Mouse (Mus musculus) forebrain, embryonic 15.5 days (tissue): ENCODE data around the gene Alkbh4. TPM values are rescaled to one million over a fixed set of nuclear protein-coding genes. Genes with fewer than 3 reads are reported as not detected.

Experiments
- ATAC-seq: fragments of 200-750 bp; cut with Nextera tagmentation; replicated peaks from 2 replicates; pipeline ENCODE4 v1.8.0; 2017; ENCODE audit warnings: mild to moderate bottlenecking, moderate TSS enrichment, moderate library complexity
- H3K27ac ChIP-seq: fragments of 300-500 bp; sonication (generic); replicated peaks from 2 replicates; pipeline ENCODE4 v1.5.1; 2015; ENCODE audit warnings: mild to moderate bottlenecking, inconsistent platforms
- H3K27me3 ChIP-seq: fragments of 300-500 bp; sonication (generic); 2 replicates; pipeline ENCODE4 v1.6.1; 2015; ENCODE audit warnings: inconsistent platforms
- H3K36me3 ChIP-seq: fragments of 300-500 bp; sonication (generic); 2 replicates; pipeline ENCODE4 v1.6.1; 2015; ENCODE audit warnings: mild to moderate bottlenecking, inconsistent platforms
- H3K4me1 ChIP-seq: fragments of 300-500 bp; sonication (generic); 2 replicates; pipeline ENCODE4 v1.6.1; 2015; ENCODE audit warnings: inconsistent platforms
- H3K4me2 ChIP-seq: fragments of 300-500 bp; sonication (generic); replicated peaks from 2 replicates; pipeline ENCODE4 v1.6.1; 2015; ENCODE audit warnings: mild to moderate bottlenecking, inconsistent platforms
- H3K4me3 ChIP-seq: fragments of 300-500 bp; sonication (generic); 2 replicates; pipeline ENCODE4 v1.5.1; 2015; ENCODE audit warnings: mild to moderate bottlenecking, inconsistent platforms
- H3K9ac ChIP-seq: fragments of 300-500 bp; sonication (generic); replicated peaks from 2 replicates; pipeline ENCODE4 v1.6.1; 2015; ENCODE audit warnings: mild to moderate bottlenecking, inconsistent platforms
- H3K9me3 ChIP-seq: fragments of 300-500 bp; sonication (generic); 2 replicates; pipeline ENCODE4 v1.6.1; 2016; ENCODE audit warnings: inconsistent platforms
- WGBS: fragments of 180-500 bp; shearing (Covaris S2); methylation state at CpG from one replicate; pipeline ENCODE4 v1.1.7; 2015; ENCODE audit warnings: mixed read lengths; 5-methylcytosine and 5-hydroxymethylcytosine counted together
- polyA plus RNA-seq: library from polyadenylated mRNA; unstranded; fragments of >200 nt; fragmentation: Nextera tagmentation; extraction: Ambion mirVana; gene quantifications from 2 replicates; pipeline ENCODE4 v1.2.1, GENCODE M21; 2015

Gene Alkbh4
- polyA plus RNA-seq, 1 experiment from 2014 or later = 19.5 TPM

- peak within 1 kb of the TSS; percentile 68 for H3K4me3 ChIP-seq
- peak within 1 kb of the TSS; percentile 95 for H3K4me2 ChIP-seq
- ATAC-seq = peak; percentile 85
- H3K9me3 ChIP-seq = no peaks in the 10 kb centered on the region
- 3% methylated on average over 49 of the region's 49 CpGs for WGBS
- peak within 1 kb of the TSS; percentile 79 for H3K9ac ChIP-seq
- peak within 1 kb of the TSS; percentile 83 for H3K27ac ChIP-seq
- H3K4me1 ChIP-seq = peaks cover 45% of the 10 kb centered on the region
- H3K27me3 ChIP-seq = no peaks in the 10 kb centered on the region; the same call in 1 of the 2 replicates
- H3K36me3 ChIP-seq = peaks cover 12% of the 10 kb centered on the region
Observed at GRCm38 (mm10) chr5:136170512-136171362, 34.8 kb downstream of the Alkbh4 start, which contains the start of gene Orai2. Orai2 (minus strand) TSS chr5:136170713.

DNA sequence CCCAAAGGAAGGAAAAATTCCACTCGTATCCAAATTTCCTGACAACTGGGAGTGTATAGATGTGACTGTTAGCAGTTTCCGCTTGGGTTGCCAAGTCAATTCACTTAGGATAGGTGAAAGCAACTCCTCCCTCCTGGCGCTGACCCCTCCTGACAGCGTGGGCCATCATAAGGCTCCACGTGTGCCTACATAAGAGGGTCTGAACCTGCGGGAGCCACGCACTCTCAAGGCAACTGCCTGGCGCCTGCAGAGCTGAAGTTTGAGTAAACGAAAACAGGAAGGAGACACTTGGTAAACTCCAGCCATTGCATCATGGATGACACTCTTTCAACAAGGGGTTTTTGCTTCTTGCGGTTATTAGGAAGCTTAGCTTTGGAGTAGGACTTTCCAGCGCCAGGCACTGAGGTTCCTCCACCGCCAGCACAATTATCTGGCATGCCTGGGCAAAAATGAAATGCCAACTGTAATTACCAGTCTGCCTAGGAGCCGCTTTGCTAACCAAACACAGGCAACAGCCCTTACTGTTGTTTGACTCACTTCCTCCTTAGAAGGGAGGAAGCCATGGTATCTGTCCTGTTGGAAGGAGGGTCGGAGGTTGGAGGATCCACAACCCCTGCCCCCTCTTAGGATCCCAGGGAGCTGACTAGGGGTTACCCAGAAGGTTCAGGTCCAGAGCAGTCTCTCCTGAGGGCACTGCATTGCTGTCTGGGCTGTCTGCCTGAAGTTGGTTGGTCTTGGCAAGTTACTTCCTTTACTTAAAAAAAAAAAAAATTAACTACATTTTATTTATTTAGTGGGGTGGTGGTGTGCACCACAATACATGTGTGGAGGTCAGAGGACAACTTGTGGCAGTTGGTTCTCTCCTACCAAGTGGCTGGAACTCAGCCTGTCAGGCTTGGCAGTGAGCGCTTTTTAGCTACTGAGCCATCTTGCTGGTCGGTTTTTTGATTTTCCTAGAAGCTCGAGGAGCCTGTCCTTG is 35.7 kb downstream of the Alkbh4 start:
- Histone ChIP-seq H3K4me1 (peaks cover 45% of the 10 kb centered on the region), H3K4me2 (peak overlapping the region; percentile 95)

DNA sequence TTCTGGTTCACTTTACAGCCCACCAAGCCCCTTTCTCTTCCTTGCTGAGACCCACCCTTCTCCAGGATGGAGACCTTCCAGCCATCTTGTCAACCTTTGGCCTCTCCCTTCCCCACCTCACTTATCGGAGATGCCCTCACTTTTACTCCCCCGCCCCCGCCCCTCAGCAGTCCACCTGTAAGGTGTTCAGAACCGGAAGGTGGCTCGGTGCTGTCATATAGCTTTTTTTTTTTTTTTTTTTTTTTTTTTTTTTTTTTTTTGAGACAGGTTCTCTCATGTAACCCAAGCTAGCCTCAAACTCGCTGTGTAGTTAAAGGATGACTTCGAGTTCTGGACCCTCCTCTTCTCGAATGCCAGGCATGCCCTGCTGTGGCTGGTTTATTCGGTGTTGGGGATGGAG is 37.0 kb downstream of the Alkbh4 start:
- Histone ChIP-seq H3K9ac (no peak overlapping the region), H3K4me1 (peaks cover 45% of the 10 kb centered on the region), H3K4me3 (no peak overlapping the region), H3K4me2 (no peak overlapping the region), H3K36me3 (peaks cover 4% of the 10 kb centered on the region), H3K9me3 (no peaks in the 10 kb centered on the region), H3K27me3 (no peaks in the 10 kb centered on the region; the same call in 1 of the 2 replicates), H3K27ac (no peak overlapping the region)
- no peak for ATAC-seq
- WGBS = 82% methylated on average over 9 of the region's 9 CpGs

More for the DNA sequence above, 35.7 kb downstream of the Alkbh4 start:
- Histone ChIP-seq H3K9ac (peak overlapping the region; percentile 79), H3K9me3 (no peaks in the 10 kb centered on the region), H3K27ac (peak overlapping the region; percentile 83), H3K4me3 (peak overlapping the region; percentile 68), H3K27me3 (no peaks in the 10 kb centered on the region; the same call in 1 of the 2 replicates), H3K36me3 (peaks cover 12% of the 10 kb centered on the region)
- no peak for ATAC-seq
- whole genome bisulfite sequencing = 36% methylated on average over 17 of the region's 17 CpGs

DNA sequence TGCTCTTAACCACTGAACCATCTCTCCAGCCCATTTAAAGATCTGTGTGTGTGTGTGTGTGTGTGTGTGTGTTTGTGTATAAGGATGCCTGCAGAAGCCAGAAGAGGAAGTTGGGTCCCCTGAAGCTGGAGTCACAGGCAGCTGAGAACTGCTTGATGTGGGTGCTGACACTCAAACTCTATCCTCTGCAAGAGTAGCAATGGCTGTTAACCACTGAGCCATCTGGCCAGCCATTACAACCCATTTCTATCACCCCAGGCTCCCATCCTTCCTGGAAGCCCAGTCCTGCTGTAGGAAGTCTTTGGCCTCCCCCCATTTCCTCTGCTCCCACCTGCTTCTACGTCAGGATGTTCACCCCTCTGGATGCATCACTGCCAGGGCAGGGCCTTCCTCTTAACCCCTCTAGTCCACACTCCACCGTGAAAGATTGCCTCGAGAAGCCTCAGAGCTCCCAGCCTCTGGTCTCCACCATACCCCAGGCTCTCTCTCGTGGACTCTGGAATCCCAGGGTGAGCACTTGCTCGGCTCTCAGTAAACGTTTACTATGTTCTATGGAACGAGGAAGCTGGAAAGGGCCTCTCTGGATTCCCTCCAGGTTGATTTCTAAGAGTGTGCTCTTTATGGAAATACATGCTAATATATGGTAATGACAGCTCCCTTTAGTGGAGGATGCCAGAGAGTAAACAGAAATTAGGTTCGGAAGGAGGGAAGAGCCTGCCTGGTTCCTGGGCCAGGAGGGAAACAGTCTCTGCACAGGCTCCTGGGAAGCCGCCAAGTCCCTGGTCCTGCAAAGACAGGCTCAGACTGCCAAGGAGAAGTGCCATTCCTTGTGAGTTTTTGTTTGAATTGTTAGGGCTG is 37.9 kb downstream of the Alkbh4 start:
- no peak overlapping the region; the same call in 1 of the 2 replicates for H3K9ac ChIP-seq
- 18% methylated on average over 9 of the region's 9 CpGs for WGBS

DNA sequence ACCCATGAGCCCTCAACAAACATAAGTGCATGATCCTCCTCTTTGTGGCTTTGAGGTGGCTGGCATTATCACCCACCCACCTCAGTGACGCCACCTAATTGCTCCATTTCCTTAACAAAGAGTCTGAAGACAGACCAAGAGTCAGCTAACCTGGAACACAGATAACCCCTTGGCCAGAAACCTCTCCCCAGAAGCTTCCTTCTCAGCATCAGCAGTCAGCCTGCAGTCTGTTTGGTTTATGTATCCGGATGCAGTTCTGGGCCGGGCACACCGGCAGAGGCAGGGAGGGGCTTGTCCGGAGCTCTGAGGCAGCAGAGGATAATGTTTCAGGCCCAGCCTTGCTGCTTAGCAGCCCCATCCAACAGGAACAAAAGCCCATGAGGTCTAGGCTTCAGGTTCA is 43.6 kb downstream of the Alkbh4 start:
- Histone ChIP-seq H3K27ac (no peak overlapping the region), H3K9ac (no peak overlapping the region), H3K4me1 (peaks cover 4% of the 10 kb centered on the region), H3K9me3 (no peaks in the 10 kb centered on the region), H3K4me2 (no peak overlapping the region), H3K36me3 (peaks cover 44% of the 10 kb centered on the region), H3K27me3 (no peaks in the 10 kb centered on the region), H3K4me3 (no peak overlapping the region)
- WGBS = 78% methylated on average over 5 of the region's 5 CpGs
- no peak for ATAC-seq

More for the DNA sequence above, 37.9 kb downstream of the Alkbh4 start:
- Histone ChIP-seq H3K36me3 (peaks cover 5% of the 10 kb centered on the region; the same call in 1 of the 2 replicates), H3K4me3 (no peak overlapping the region), H3K27me3 (no peaks in the 10 kb centered on the region; the same call in 1 of the 2 replicates), H3K4me2 (0 out of 2 replicates have a peak overlapping the region, but pooled peaks have one; percentile 9), H3K9me3 (no peaks in the 10 kb centered on the region), H3K27ac (peak overlapping the region; percentile 85), H3K4me1 (peaks cover 45% of the 10 kb centered on the region)
- peak; percentile 56 for ATAC-seq

DNA sequence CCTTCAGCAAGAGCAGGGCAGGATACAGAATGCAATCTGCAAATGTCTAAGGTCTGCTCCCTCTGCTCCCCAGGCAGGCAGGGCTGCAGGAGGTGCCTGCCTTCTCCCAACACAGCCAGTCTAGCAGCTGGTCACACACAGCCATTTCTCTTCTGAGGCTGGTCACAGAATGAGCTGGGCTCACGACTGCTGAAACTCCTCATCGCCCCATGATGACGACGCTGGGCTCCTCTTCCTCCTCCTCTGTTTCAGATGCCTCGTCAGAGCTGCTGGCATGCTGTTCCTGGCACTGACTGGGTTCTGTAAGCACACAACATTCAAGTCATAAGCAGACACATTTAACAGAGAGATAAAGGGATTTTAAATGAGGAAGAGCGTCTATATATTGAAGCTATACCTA is 45.3 kb downstream of the Alkbh4 start:
- 94% methylated on average over 6 of the region's 6 CpGs for WGBS
- H3K36me3 ChIP-seq = peaks cover 48% of the 10 kb centered on the region
- H3K9ac ChIP-seq = no peak overlapping the region

DNA sequence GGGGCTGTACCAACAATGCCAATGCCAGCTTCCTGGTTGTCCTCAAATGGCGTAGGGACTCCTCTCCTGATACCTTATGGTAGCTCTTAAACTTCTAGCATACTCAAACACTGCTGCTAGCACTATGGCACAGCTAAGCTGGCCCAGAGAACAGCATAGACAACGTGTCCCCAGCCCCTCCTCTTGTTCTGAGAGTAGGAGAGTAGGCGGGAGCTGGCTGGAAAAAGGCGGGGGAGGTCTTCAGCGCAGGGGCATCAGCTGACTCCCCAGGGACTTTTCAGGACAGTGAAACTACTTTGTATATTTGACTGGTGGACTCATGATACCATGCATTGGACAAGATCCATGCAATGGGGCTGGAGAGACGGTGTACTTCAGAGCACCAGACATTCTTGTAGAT is 46.1 kb downstream of the Alkbh4 start:
- no peak overlapping the region for H3K4me3 ChIP-seq
- H3K9me3 ChIP-seq = no peaks in the 10 kb centered on the region
- H3K27ac ChIP-seq = no peak overlapping the region
- no peaks in the 10 kb centered on the region for H3K27me3 ChIP-seq
- 92% methylated on average over 6 of the region's 6 CpGs for WGBS
- no peaks in the 10 kb centered on the region for H3K4me1 ChIP-seq
- peaks cover 53% of the 10 kb centered on the region for H3K36me3 ChIP-seq
- no peak overlapping the region for H3K9ac ChIP-seq
- ATAC-seq = no peak
- no peak overlapping the region for H3K4me2 ChIP-seq

More for the DNA sequence above, 45.3 kb downstream of the Alkbh4 start:
- no peaks in the 10 kb centered on the region for H3K9me3 ChIP-seq
- H3K4me2 ChIP-seq = no peak overlapping the region
- H3K4me1 ChIP-seq = no peaks in the 10 kb centered on the region
- no peaks in the 10 kb centered on the region for H3K27me3 ChIP-seq
- no peak for ATAC-seq
- H3K4me3 ChIP-seq = no peak overlapping the region
- H3K27ac ChIP-seq = no peak overlapping the region

DNA sequence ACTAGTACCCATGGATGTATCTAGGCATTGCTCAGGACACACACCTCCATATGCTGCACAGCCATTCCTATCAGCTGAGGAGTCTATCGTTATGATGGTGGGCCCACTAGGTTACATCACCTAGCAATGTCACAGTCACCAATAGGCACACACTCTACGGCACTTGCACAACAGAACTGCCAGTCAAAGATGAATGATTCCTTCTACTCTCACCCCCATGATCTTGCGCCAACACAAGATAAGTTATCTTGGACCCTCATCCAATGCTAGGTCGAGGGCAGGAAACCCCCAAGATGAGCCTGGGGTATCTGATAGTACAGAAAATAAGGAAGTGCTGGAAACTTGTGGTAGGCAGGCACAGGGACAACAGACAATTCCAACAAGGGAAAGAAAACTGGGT is 46.9 kb downstream of the Alkbh4 start:
- Histone ChIP-seq H3K27me3 (no peaks in the 10 kb centered on the region), H3K9me3 (no peaks in the 10 kb centered on the region), H3K36me3 (peaks cover 56% of the 10 kb centered on the region), H3K4me2 (no peak overlapping the region), H3K27ac (no peak overlapping the region), H3K4me3 (no peak overlapping the region), H3K4me1 (no peaks in the 10 kb centered on the region), H3K9ac (no peak overlapping the region)
- ATAC-seq = no peak
- 98% methylated on average over 4 of the region's 4 CpGs for WGBS

GRCm38 (mm10) chr5:136183766-136184165 is 47.8 kb downstream of the Alkbh4 start:
- H3K36me3 ChIP-seq = peaks cover 61% of the 10 kb centered on the region
- no peak overlapping the region for H3K4me3 ChIP-seq
- no peaks in the 10 kb centered on the region for H3K9me3 ChIP-seq
- H3K9ac ChIP-seq = no peak overlapping the region
- no peaks in the 10 kb centered on the region for H3K4me1 ChIP-seq
- H3K27me3 ChIP-seq = no peaks in the 10 kb centered on the region
- no peak overlapping the region for H3K27ac ChIP-seq
- ATAC-seq = no peak
- no peak overlapping the region for H3K4me2 ChIP-seq
- WGBS = 91% methylated on average over 7 of the region's 7 CpGs

GRCm38 (mm10) chr5:136186723-136187122 is 50.8 kb downstream of the Alkbh4 start:
- Histone ChIP-seq H3K4me2 (no peak overlapping the region), H3K4me3 (no peak overlapping the region), H3K27ac (no peak overlapping the region), H3K27me3 (no peaks in the 10 kb centered on the region), H3K36me3 (peaks cover 61% of the 10 kb centered on the region), H3K9ac (no peak overlapping the region), H3K4me1 (no peaks in the 10 kb centered on the region), H3K9me3 (no peaks in the 10 kb centered on the region)
- 40% methylated on average over 4 of the region's 4 CpGs for WGBS
- ATAC-seq = no peak
